Mouse (Mus musculus) heart, embryonic 12.5 days (tissue): ENCODE measurements around the gene Klc4. TPM values are rescaled to one million over a fixed set of nuclear protein-coding genes. Genes with fewer than 3 reads are reported as not detected.

Source experiments
- ATAC-seq: fragments of 200-750 bp; cut with Nextera tagmentation; 2 replicates; pipeline ENCODE4 v1.8.0; 2017; ENCODE audit warnings: moderate TSS enrichment, moderate library complexity; ENCODE audit not compliant: insufficient number of reproducible peaks, low FRiP score
- H3K27ac ChIP-seq: fragments of 300-500 bp; sonication (generic); 2 replicates; pipeline ENCODE4 v1.5.1; 2016; ENCODE audit warnings: mild to moderate bottlenecking, moderate library complexity; ENCODE audit not compliant: poor library complexity, severe bottlenecking
- H3K27me3 ChIP-seq: fragments of 300-500 bp; sonication (generic); replicated peaks from 2 replicates; pipeline ENCODE4 v1.6.1; 2016; ENCODE audit warnings: mild to moderate bottlenecking, moderate library complexity
- H3K36me3 ChIP-seq: fragments of 300-500 bp; sonication (generic); 2 replicates; pipeline ENCODE4 v1.6.1; 2016; ENCODE audit warnings: mild to moderate bottlenecking, moderate library complexity
- H3K4me1 ChIP-seq: fragments of 300-500 bp; sonication (generic); replicated peaks from 2 replicates; pipeline ENCODE4 v1.6.1; 2016; ENCODE audit warnings: mild to moderate bottlenecking
- H3K4me2 ChIP-seq: fragments of 300-500 bp; sonication (generic); 2 replicates; pipeline ENCODE4 v1.6.1; 2016; ENCODE audit warnings: mild to moderate bottlenecking, moderate library complexity
- H3K4me3 ChIP-seq: fragments of 300-500 bp; sonication (generic); 2 replicates; pipeline ENCODE4 v1.5.1; 2016; ENCODE audit warnings: mild to moderate bottlenecking
- H3K9ac ChIP-seq: fragments of 300-500 bp; sonication (generic); 2 replicates; pipeline ENCODE4 v1.6.1; 2016; ENCODE audit warnings: mild to moderate bottlenecking, moderate library complexity
- H3K9me3 ChIP-seq: fragments of 300-500 bp; sonication (generic); replicated peaks from 2 replicates; pipeline ENCODE4 v1.6.1; 2016; ENCODE audit warnings: mild to moderate bottlenecking, moderate library complexity
- WGBS: fragments of 180-500 bp; shearing (Covaris S2); methylation state at CpG from one replicate; pipeline ENCODE4 v1.1.7; 2016; 5-methylcytosine and 5-hydroxymethylcytosine counted together
- polyA plus RNA-seq: library from polyadenylated mRNA; unstranded; fragments of >200 nt; fragmentation: Nextera tagmentation; extraction: Ambion mirVana; gene quantifications from 2 replicates; pipeline ENCODE4 v1.2.1, GENCODE M21; 2016

Gene Klc4
- polyA plus RNA-seq, 1 experiment from 2014 or later: 21.1 TPM

- H3K27ac ChIP-seq: no peak overlapping the region
- no peak overlapping the region for H3K4me3 ChIP-seq
- no peaks in the 10 kb centered on the region for H3K27me3 ChIP-seq
- ATAC-seq: no peak
- peaks cover 13% of the 10 kb centered on the region for H3K36me3 ChIP-seq
- H3K9me3 ChIP-seq: no peaks in the 10 kb centered on the region
- no peak overlapping the region for H3K9ac ChIP-seq
- peaks cover 36% of the 10 kb centered on the region for H3K4me1 ChIP-seq
- no peak overlapping the region for H3K4me2 ChIP-seq
- 80% methylated on average over 5 of the region's 5 CpGs for WGBS
These were observed 40.7 kb downstream of the Klc4 start for GRCm38 (mm10) chr17:46605126-46605525.

DNA sequence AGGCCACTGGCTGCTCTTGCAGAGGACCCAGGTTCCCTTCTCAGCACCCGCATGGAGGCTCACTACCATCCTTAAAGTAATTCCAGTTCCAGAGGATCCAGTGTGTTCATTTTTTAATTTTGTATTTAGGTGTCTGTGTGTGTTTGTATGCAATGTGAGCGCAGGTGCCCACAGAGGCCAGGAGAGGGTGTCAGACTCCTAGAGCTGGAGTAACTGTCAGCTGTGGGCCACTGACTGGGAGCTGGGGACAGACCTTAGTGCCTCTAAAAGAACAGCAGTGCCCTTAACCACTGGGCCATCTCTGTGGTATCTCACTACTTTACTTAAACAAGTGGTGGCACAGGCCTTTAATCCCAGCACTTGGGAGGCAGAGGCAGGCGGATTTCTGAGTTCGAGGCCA, 42.6 kb downstream of the Klc4 start:
- no peak overlapping the region for H3K9ac ChIP-seq
- no peak overlapping the region for H3K27ac ChIP-seq
- peaks cover 44% of the 10 kb centered on the region for H3K4me1 ChIP-seq
- H3K9me3 ChIP-seq: no peaks in the 10 kb centered on the region
- no peak overlapping the region for H3K4me3 ChIP-seq
- H3K36me3 ChIP-seq: peaks cover 14% of the 10 kb centered on the region
- no peaks in the 10 kb centered on the region for H3K27me3 ChIP-seq
- ATAC-seq: no peak
- H3K4me2 ChIP-seq: no peak overlapping the region
- 88% methylated on average over 4 of the region's 4 CpGs for WGBS

- Histone ChIP-seq H3K27ac (peak overlapping the region; percentile 68; the same call in 1 of the 2 replicates), H3K4me3 (no peak overlapping the region), H3K4me1 (peaks cover 45% of the 10 kb centered on the region), H3K27me3 (no peaks in the 10 kb centered on the region), H3K9me3 (no peaks in the 10 kb centered on the region), H3K36me3 (peaks cover 19% of the 10 kb centered on the region), H3K4me2 (0 out of 2 replicates have a peak overlapping the region, but pooled peaks have one; percentile 2), H3K9ac (0 out of 2 replicates have a peak overlapping the region, but pooled peaks have one; percentile 31)
- ATAC-seq: no peak
- 56% methylated on average over 9 of the region's 9 CpGs for WGBS
These were observed 43.6 kb downstream of the Klc4 start for GRCm38 (mm10) chr17:46602212-46602611.

GRCm38 (mm10) chr17:46600569-46600968, 45.3 kb downstream of the Klc4 start:
- ATAC-seq: no peak
- no peak overlapping the region for H3K4me2 ChIP-seq
- H3K27me3 ChIP-seq: no peaks in the 10 kb centered on the region
- H3K4me3 ChIP-seq: no peak overlapping the region
- H3K9ac ChIP-seq: no peak overlapping the region
- no peak overlapping the region for H3K27ac ChIP-seq
- no peaks in the 10 kb centered on the region for H3K9me3 ChIP-seq
- H3K36me3 ChIP-seq: peaks cover 29% of the 10 kb centered on the region
- WGBS: 91% methylated on average over 2 of the region's 2 CpGs
- H3K4me1 ChIP-seq: peaks cover 45% of the 10 kb centered on the region

GRCm38 (mm10) chr17:46598963-46599362, 46.9 kb downstream of the Klc4 start:
- H3K4me2 ChIP-seq: no peak overlapping the region
- no peak overlapping the region for H3K27ac ChIP-seq
- peaks cover 29% of the 10 kb centered on the region for H3K36me3 ChIP-seq
- H3K4me3 ChIP-seq: no peak overlapping the region
- H3K9ac ChIP-seq: no peak overlapping the region
- peaks cover 47% of the 10 kb centered on the region for H3K4me1 ChIP-seq
- no peaks in the 10 kb centered on the region for H3K9me3 ChIP-seq
- no peak for ATAC-seq
- H3K27me3 ChIP-seq: no peaks in the 10 kb centered on the region
- WGBS: 71% methylated on average over 4 of the region's 4 CpGs

- no peak for ATAC-seq
- H3K9me3 ChIP-seq: no peaks in the 10 kb centered on the region
- no peak overlapping the region for H3K27ac ChIP-seq
- no peaks in the 10 kb centered on the region for H3K27me3 ChIP-seq
- H3K36me3 ChIP-seq: peaks cover 29% of the 10 kb centered on the region
- 71% methylated on average over 11 of the region's 11 CpGs for WGBS
- H3K4me1 ChIP-seq: peaks cover 55% of the 10 kb centered on the region
- no peak overlapping the region for H3K4me3 ChIP-seq
- H3K4me2 ChIP-seq: no peak overlapping the region
- H3K9ac ChIP-seq: no peak overlapping the region
These were observed 47.9 kb downstream of the Klc4 start for GRCm38 (mm10) chr17:46597956-46598355.

GRCm38 (mm10) chr17:46595336-46595735, 50.5 kb downstream of the Klc4 start:
- peaks cover 34% of the 10 kb centered on the region for H3K36me3 ChIP-seq
- 82% methylated on average over 6 of the region's 6 CpGs for WGBS
- no peaks in the 10 kb centered on the region for H3K27me3 ChIP-seq
- H3K4me1 ChIP-seq: peaks cover 47% of the 10 kb centered on the region
- no peak overlapping the region for H3K4me2 ChIP-seq
- peak overlapping the region; percentile 4; the same call in 1 of the 2 replicates for H3K9ac ChIP-seq
- H3K27ac ChIP-seq: peak overlapping the region; percentile 82
- no peak overlapping the region for H3K4me3 ChIP-seq
- H3K9me3 ChIP-seq: no peaks in the 10 kb centered on the region
- no peak for ATAC-seq

GRCm38 (mm10) chr17:46594606-46595005, 51.2 kb downstream of the Klc4 start:
- Histone ChIP-seq H3K27me3 (no peaks in the 10 kb centered on the region), H3K4me1 (peaks cover 43% of the 10 kb centered on the region), H3K36me3 (peaks cover 41% of the 10 kb centered on the region), H3K4me3 (no peak overlapping the region), H3K9ac (peak overlapping the region; percentile 4), H3K27ac (peak overlapping the region; percentile 82), H3K9me3 (no peaks in the 10 kb centered on the region), H3K4me2 (peak overlapping the region; percentile 28; the same call in 1 of the 2 replicates)
- WGBS: 17% methylated on average over 9 of the region's 9 CpGs
- ATAC-seq: peak; percentile 65

- no peaks in the 10 kb centered on the region for H3K9me3 ChIP-seq
- no peak overlapping the region for H3K4me2 ChIP-seq
- H3K27me3 ChIP-seq: no peaks in the 10 kb centered on the region
- H3K4me1 ChIP-seq: peaks cover 28% of the 10 kb centered on the region
- ATAC-seq: no peak
- H3K9ac ChIP-seq: no peak overlapping the region
- 91% methylated on average over 4 of the region's 4 CpGs for WGBS
- no peak overlapping the region for H3K4me3 ChIP-seq
- H3K36me3 ChIP-seq: peaks cover 54% of the 10 kb centered on the region
- H3K27ac ChIP-seq: no peak overlapping the region
These were observed 52.7 kb downstream of the Klc4 start for GRCm38 (mm10) chr17:46593124-46593523.

GRCm38 (mm10) chr17:46591406-46591805, 54.4 kb downstream of the Klc4 start:
- peaks cover 55% of the 10 kb centered on the region for H3K36me3 ChIP-seq
- peaks cover 28% of the 10 kb centered on the region for H3K4me1 ChIP-seq
- no peak overlapping the region for H3K4me3 ChIP-seq
- H3K9me3 ChIP-seq: no peaks in the 10 kb centered on the region
- 78% methylated on average over 19 of the region's 19 CpGs for WGBS
- H3K27ac ChIP-seq: no peak overlapping the region
- no peaks in the 10 kb centered on the region for H3K27me3 ChIP-seq
- no peak overlapping the region for H3K4me2 ChIP-seq
- no peak for ATAC-seq
- no peak overlapping the region for H3K9ac ChIP-seq

DNA sequence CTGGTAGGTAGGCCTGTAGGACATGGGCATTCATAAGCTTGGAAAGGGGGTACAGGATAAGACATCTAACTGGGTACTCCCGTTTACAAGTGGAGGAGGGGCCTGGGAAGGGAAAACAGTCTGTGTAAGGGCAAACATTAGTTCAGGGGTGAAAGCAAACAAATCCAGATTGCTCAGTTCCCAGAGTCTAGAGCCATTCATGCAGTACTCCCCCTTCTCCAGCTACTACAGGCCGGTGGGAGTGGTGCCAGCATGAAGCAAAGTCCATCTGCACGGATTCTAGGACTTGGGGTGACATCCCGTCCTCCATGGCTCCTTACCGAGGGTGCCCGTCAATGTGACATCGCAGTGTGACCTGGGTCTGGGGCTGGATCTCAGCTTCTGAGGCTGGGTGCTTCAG, 55.4 kb downstream of the Klc4 start:
- no peak overlapping the region for H3K9ac ChIP-seq
- no peak for ATAC-seq
- WGBS: 86% methylated on average over 7 of the region's 7 CpGs
- no peak overlapping the region for H3K4me2 ChIP-seq
- H3K27me3 ChIP-seq: no peaks in the 10 kb centered on the region
- H3K36me3 ChIP-seq: peaks cover 63% of the 10 kb centered on the region
- no peaks in the 10 kb centered on the region for H3K9me3 ChIP-seq
- no peak overlapping the region for H3K27ac ChIP-seq
- no peak overlapping the region for H3K4me3 ChIP-seq
- H3K4me1 ChIP-seq: peaks cover 26% of the 10 kb centered on the region

DNA sequence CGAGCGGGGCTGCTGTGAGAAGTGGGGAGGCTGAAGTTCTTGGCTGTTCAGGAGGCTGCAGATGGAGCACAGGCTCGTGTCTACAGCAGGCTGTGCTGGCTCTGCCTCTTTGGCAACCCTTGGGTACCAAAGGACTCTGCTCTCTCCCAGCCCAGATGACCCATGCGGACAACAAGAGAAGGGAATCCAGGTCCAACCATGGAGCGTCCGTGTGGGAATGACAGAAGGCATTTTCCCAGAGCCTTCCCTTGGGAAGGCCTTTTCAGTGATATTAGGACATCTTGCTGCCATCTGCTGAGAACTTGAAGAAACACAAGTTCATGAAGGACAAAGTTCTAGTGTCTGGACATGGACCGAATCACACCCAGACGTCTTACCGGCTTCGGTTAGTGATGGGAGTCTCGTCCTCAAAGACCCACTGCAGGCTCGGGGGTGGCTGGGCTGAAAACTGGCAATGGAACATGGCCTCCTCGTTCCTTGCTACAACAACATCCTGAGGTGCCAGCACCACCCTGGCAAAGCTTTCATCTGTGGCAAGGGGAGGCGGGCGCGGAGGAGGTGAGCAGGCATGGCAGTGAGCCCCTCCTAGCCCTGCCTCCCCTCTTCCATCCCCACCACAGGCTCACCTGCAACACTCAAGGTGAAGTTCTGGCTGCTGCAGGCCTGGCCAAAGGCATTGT, 56.0 kb downstream of the Klc4 start:
- no peak for ATAC-seq
- H3K4me2 ChIP-seq: no peak overlapping the region
- H3K27me3 ChIP-seq: no peaks in the 10 kb centered on the region
- H3K4me3 ChIP-seq: no peak overlapping the region
- 77% methylated on average over 16 of the region's 16 CpGs for WGBS
- no peak overlapping the region for H3K27ac ChIP-seq
- no peaks in the 10 kb centered on the region for H3K9me3 ChIP-seq
- H3K36me3 ChIP-seq: peaks cover 68% of the 10 kb centered on the region
- H3K9ac ChIP-seq: no peak overlapping the region
- H3K4me1 ChIP-seq: peaks cover 19% of the 10 kb centered on the region
